Mouse (Mus musculus): ENCODE measurements around the gene Rbl2. TPM values are rescaled to one million over a fixed set of nuclear protein-coding genes. Genes with fewer than 3 reads are reported as not detected.

The Rbl2 gene
- polyA plus RNA-seq, 1 experiment from 2014 or later = 9.3 TPM

GRCm38 (mm10) chr8:91151531-91151930 lies 81.7 kb downstream of the Rbl2 start:
- DNase-seq (ENCODE audit: low spot score) = no peak
- WGBS = 88% methylated on average over 7 of the region's 7 CpGs
- no peak overlapping the region for H3K4me3 ChIP-seq
- H3K36me3 ChIP-seq = no peaks in the 10 kb centered on the region
- peaks cover 9% of the 10 kb centered on the region; the same call in 1 of the 2 replicates for H3K9me3 ChIP-seq (replicated peaks)
- H3K27me3 ChIP-seq (ENCODE audit: low read depth, poor library complexity, severe bottlenecking) = no peaks in the 10 kb centered on the region
- H3K4me1 ChIP-seq = no peaks in the 10 kb centered on the region
- H3K27ac ChIP-seq (replicated peaks) = no peak overlapping the region

- Histone ChIP-seq H3K9me3 (replicated peaks) (peaks cover 9% of the 10 kb centered on the region; the same call in 1 of the 2 replicates), H3K27me3 (ENCODE audit: low read depth, poor library complexity, severe bottlenecking) (no peaks in the 10 kb centered on the region), H3K4me1 (no peaks in the 10 kb centered on the region), H3K36me3 (no peaks in the 10 kb centered on the region), H3K4me3 (no peak overlapping the region), H3K27ac (replicated peaks) (no peak overlapping the region)
- WGBS = 70% methylated on average over 3 of the region's 3 CpGs
- no peak for DNase-seq (ENCODE audit: low spot score)
These were observed 84.0 kb downstream of the Rbl2 start for GRCm38 (mm10) chr8:91153831-91154230.

- H3K36me3 ChIP-seq = no peaks in the 10 kb centered on the region
- WGBS = 35% methylated on average over 6 of the region's 6 CpGs
- DNase-seq (ENCODE audit: low spot score) = no peak
These were observed 84.7 kb downstream of the Rbl2 start for GRCm38 (mm10) chr8:91154564-91154963.

DNA sequence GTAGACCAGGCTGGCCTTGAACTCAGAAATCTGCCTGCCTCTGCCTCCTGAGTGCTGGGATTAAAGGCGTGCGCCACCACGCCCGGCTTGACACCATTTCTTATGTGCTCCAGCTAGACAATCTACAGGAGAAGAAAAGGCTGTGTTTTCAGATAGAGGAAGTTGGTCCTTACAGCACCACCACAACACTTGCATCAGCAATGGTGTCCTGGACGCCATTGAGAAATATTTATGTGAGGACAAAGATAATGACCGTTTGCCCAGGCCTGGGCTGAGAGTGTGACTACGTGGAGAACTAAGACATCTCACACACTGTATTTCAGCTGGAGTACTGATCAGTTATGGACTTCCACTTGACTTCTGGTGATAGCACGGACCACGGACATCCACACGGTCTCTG lies 88.8 kb downstream of the Rbl2 start:
- H3K27ac ChIP-seq (replicated peaks) = no peak overlapping the region
- WGBS = 95% methylated on average over 10 of the region's 10 CpGs
- H3K27me3 ChIP-seq (ENCODE audit: low read depth, poor library complexity, severe bottlenecking) = no peaks in the 10 kb centered on the region
- no peak overlapping the region for H3K4me3 ChIP-seq
- no peak for DNase-seq (ENCODE audit: low spot score)
- H3K4me1 ChIP-seq = peaks cover 15% of the 10 kb centered on the region
- H3K36me3 ChIP-seq = no peaks in the 10 kb centered on the region
- H3K9me3 ChIP-seq (replicated peaks) = peaks cover 7% of the 10 kb centered on the region; the same call in 1 of the 2 replicates

More at GRCm38 (mm10) chr8:91154564-91154963, 84.7 kb downstream of the Rbl2 start:
- Histone ChIP-seq H3K9me3 (replicated peaks) (peaks cover 9% of the 10 kb centered on the region; the same call in 1 of the 2 replicates), H3K27me3 (ENCODE audit: low read depth, poor library complexity, severe bottlenecking) (no peaks in the 10 kb centered on the region), H3K4me3 (no peak overlapping the region), H3K4me1 (peaks cover 4% of the 10 kb centered on the region), H3K27ac (replicated peaks) (no peak overlapping the region)

DNA sequence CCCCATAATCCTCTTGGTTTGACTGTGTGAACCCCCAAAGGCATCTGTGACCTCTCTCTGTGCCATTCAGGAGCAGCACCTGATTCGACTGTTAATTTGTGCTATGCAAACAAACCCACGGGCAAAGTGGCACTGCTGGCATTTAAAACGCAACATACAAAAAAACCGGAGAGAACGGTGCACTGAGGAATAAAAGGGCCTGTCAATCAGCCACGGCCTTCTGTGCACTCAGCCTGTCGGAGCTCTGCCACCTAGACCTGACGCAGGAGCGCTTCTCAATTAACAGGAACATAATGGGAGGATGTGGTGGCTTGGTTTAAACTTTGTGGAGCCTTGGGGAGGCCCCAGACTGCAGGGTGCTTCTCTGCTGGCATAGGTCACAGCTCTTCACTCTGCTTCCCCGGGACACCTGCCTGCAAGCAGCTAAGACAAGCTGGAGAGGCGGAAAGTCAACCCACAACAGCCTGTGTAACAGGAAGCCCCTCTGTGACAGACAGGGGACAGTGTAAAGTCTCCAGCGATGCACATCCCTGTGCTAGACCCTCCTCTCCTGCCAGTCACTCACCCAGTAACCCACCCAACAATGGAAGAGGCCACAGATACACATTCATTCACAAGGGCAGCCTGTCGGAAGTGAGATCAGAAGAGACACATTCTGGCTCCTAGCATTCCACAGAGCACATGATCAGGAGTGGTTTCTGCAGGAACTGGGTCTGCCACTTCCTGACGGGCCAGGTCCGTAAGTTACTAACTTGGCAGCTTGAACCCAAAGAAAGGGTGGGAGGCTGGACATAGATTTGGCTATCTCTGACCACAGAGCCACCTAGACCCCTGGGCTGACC lies 90.3 kb downstream of the Rbl2 start:
- WGBS = 46% methylated on average over 15 of the region's 15 CpGs
- H3K27me3 ChIP-seq (ENCODE audit: low read depth, poor library complexity, severe bottlenecking) = no peaks in the 10 kb centered on the region
- no peak overlapping the region for H3K4me3 ChIP-seq
- no peaks in the 10 kb centered on the region for H3K36me3 ChIP-seq
- H3K4me1 ChIP-seq = peaks cover 15% of the 10 kb centered on the region
- DNase-seq (ENCODE audit: low spot score) = no peak
- H3K9me3 ChIP-seq (replicated peaks) = no peaks in the 10 kb centered on the region; the same call in 1 of the 2 replicates
- peak overlapping the region; percentile 6 for H3K27ac ChIP-seq (replicated peaks)

GRCm38 (mm10) chr8:91170152-91170551 lies 100.3 kb downstream of the Rbl2 start:
- 85% methylated on average over 6 of the region's 6 CpGs for WGBS
- no peak for DNase-seq (ENCODE audit: low spot score)
- no peaks in the 10 kb centered on the region; the same call in 1 of the 2 replicates for H3K27me3 ChIP-seq (ENCODE audit: low read depth, poor library complexity, severe bottlenecking)
- no peaks in the 10 kb centered on the region; the same call in 1 of the 2 replicates for H3K9me3 ChIP-seq (replicated peaks)
- H3K36me3 ChIP-seq = no peaks in the 10 kb centered on the region
- no peak overlapping the region for H3K4me3 ChIP-seq
- H3K4me1 ChIP-seq = peaks cover 25% of the 10 kb centered on the region
- peak overlapping the region; percentile 67 for H3K27ac ChIP-seq (replicated peaks)

DNA sequence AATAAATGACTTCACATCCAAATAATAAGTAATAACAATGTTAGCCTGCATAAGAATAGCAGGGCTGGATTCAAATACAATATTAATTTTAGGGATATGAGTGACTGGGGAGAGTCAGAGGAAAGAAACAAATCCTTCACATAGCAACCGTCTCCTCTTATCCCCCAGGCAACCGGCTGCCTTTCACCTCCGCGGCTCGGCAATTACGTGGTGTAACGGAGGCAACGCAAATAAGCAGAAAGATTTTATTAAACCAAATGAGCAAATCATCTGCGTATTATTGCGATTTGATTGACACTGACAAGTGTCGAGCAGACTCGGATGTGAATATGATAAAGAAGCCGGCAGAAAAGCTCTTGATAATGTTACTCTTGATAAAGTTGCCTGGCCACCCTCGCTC lies 101.1 kb downstream of the Rbl2 start:
- 53% methylated on average over 14 of the region's 14 CpGs for WGBS

DNA sequence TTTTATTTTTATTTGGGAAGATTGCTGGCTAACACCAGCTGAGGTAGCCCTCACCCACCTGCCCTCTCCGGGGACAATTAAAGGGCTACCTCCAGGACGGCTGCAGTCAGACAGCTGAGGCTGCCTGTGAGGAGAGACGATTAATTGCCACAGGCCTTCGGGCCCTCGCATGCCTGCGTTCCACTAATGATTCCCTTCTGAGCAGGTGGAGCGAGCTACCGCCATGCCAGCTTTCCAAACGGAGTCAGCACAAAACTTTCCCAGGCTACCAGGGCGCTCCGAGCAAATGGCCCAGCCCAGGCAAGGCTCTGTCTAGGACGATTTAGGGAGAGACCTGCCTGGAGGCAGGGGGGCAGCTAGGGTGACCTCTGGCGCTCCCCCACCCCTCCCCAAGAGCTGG lies 101.7 kb downstream of the Rbl2 start:
- Histone ChIP-seq H3K36me3 (no peaks in the 10 kb centered on the region), H3K4me1 (peaks cover 25% of the 10 kb centered on the region), H3K27me3 (ENCODE audit: low read depth, poor library complexity, severe bottlenecking) (no peaks in the 10 kb centered on the region; the same call in 1 of the 2 replicates), H3K9me3 (replicated peaks) (no peaks in the 10 kb centered on the region), H3K4me3 (no peak overlapping the region), H3K27ac (replicated peaks) (peak overlapping the region; percentile 69)
- DNase-seq (ENCODE audit: low spot score) = no peak
- WGBS = 76% methylated on average over 13 of the region's 13 CpGs

More for the DNA sequence above, 101.1 kb downstream of the Rbl2 start:
- Histone ChIP-seq H3K4me3 (peak overlapping the region; percentile 23; the same call in 1 of the 2 replicates), H3K36me3 (no peaks in the 10 kb centered on the region), H3K4me1 (peaks cover 25% of the 10 kb centered on the region), H3K27me3 (ENCODE audit: low read depth, poor library complexity, severe bottlenecking) (no peaks in the 10 kb centered on the region; the same call in 1 of the 2 replicates), H3K27ac (replicated peaks) (0 out of 2 replicates have a peak overlapping the region, but pooled peaks have one; percentile 69), H3K9me3 (replicated peaks) (no peaks in the 10 kb centered on the region)
- peak; percentile 50 for DNase-seq (ENCODE audit: low spot score)

Other genes starting within 250 kb of the Rbl2 start
- gene Chd9, start 241.7 kb upstream of the Rbl2 start, polyA plus RNA-seq (2016; fragmentation: Nextera tagmentation; extraction: Ambion mirVana) = 29.0 and 37.6 TPM in 2 replicates
- 79.2 and 92.9 TPM in 2 replicates for gene Aktip, start 129.9 kb downstream of the Rbl2 start, polyA plus RNA-seq (2016; fragmentation: Nextera tagmentation; extraction: Ambion mirVana)
- 9.8 and 10.4 TPM in 2 replicates for gene Rpgrip1l, start 243.2 kb downstream of the Rbl2 start, polyA plus RNA-seq (2016; fragmentation: Nextera tagmentation; extraction: Ambion mirVana)
- 91.3 and 105 TPM in 2 replicates for gene Fto, start 243.5 kb downstream of the Rbl2 start, polyA plus RNA-seq (2016; fragmentation: Nextera tagmentation; extraction: Ambion mirVana)